ENCODE assay signal across 8 mouse cellular contexts in the genomic region with DNA sequence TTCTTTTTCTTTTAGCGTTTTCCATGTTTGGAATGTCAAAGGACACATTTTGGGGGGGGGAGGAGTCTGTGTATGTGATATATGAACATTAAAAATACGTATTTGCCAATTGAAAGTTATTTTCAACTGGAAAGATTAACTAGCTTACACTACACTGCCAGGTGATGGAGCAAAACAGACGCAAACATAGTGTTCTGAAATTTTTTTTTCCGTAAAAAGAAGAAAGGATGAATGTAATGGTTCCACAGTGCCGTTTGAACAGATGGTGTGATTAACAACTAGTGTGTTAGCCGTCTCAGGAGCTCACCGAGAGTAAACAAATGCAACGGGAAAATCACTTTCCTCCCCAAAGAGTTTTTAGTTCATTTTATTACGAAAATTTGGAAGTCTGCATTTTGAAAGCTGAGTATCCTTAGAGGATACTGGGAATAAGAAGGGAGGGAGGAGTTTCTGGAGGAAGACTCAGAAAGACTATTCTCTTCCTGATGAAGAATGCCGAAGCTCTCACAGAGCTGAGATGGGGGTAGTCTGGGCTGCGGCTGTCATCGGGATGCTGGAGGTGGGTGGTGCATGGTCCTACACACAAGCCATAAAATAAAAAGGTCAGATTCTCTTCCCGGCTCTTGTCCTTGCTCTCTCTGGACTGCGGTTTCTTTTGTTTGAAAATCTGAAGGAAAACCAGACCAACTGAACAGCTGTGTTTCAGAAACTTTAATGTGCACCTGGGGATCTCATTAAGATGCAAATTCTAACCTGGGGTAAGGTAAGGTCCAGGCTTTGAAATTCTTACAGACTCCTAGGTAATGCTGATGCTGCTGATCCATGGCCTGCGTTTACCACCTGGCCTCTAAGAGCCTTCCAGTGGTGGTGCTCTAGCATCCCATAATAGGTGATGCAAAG.
DNase-seq lines count a peak whose midpoint lies in the region; ATAC-seq lines count a peak whose summit lies in the region.

No protein-coding gene starts in this region.

- H3K27ac ChIP-seq in lung, embryonic 15.5 days = no peak overlapping the region
- no peak overlapping the region for H3K27ac ChIP-seq in embryonic facial prominence, embryonic 12.5 days
- H3K27ac ChIP-seq in midbrain, embryonic 16.5 days (ENCODE audit: low read length) = 0 out of 2 replicates have a peak overlapping the region, but pooled peaks have one; percentile 32

- peak overlapping the region; percentile 54 for H3K4me2 ChIP-seq in lung, embryonic 15.5 days
- H3K4me2 ChIP-seq in embryonic facial prominence, embryonic 12.5 days (replicated peaks) = peak overlapping the region; percentile 52
- peak overlapping the region; percentile 63 for H3K4me2 ChIP-seq in midbrain, embryonic 16.5 days (ENCODE audit: low read length)

- no peaks in the 10 kb centered on the region for H3K9me3 ChIP-seq in lung, embryonic 15.5 days
- no peaks in the 10 kb centered on the region for H3K9me3 ChIP-seq in embryonic facial prominence, embryonic 12.5 days
- no peaks in the 10 kb centered on the region for H3K9me3 ChIP-seq in midbrain, embryonic 16.5 days (replicated peaks; ENCODE audit: control insufficient read depth, low read length, poor library complexity, severe bottlenecking)

- H3K4me1 ChIP-seq in lung, embryonic 15.5 days = peaks cover 32% of the 10 kb centered on the region
- peaks cover 8% of the 10 kb centered on the region; the same call in 1 of the 2 replicates for H3K4me1 ChIP-seq in embryonic facial prominence, embryonic 12.5 days
- H3K4me1 ChIP-seq in midbrain, embryonic 16.5 days (ENCODE audit: control insufficient read depth, insufficient read depth, low read length) = peaks cover 10% of the 10 kb centered on the region

- peak overlapping the region; percentile 39 for H3K4me3 ChIP-seq in lung, embryonic 15.5 days
- peak overlapping the region; percentile 31 for H3K4me3 ChIP-seq in embryonic facial prominence, embryonic 12.5 days
- peak overlapping the region; percentile 43 for H3K4me3 ChIP-seq in midbrain, embryonic 16.5 days (ENCODE audit: low read depth, low read length)

- no peaks in the 10 kb centered on the region for H3K36me3 ChIP-seq in lung, embryonic 15.5 days
- H3K36me3 ChIP-seq in embryonic facial prominence, embryonic 12.5 days = no peaks in the 10 kb centered on the region
- no peaks in the 10 kb centered on the region for H3K36me3 ChIP-seq in midbrain, embryonic 16.5 days (ENCODE audit: control insufficient read depth, insufficient read depth, low read length)

- ATAC-seq in lung, embryonic 15.5 days (ENCODE audit: borderline replicate concordance, extremely low read depth, low FRiP score, low TSS enrichment) = no peak
- peak; percentile 69 for ATAC-seq in embryonic facial prominence, embryonic 12.5 days (ENCODE audit: insufficient number of reproducible peaks, insufficient read depth, low FRiP score, low TSS enrichment)
- ATAC-seq in midbrain, embryonic 16.5 days = peak; percentile 56
- ATAC-seq in granulocyte monocyte progenitor cell, adult 5-6 weeks (replicated peaks; ENCODE audit: poor library complexity, severe bottlenecking) = no peak

- WGBS in lung, embryonic 15.5 days = 9% methylated on average over 15 of the region's 15 CpGs
- 5% methylated on average over 15 of the region's 15 CpGs for WGBS in embryonic facial prominence, embryonic 12.5 days
- 5% methylated on average over 15 of the region's 15 CpGs for WGBS in midbrain, embryonic 16.5 days

- H3K27me3 ChIP-seq in lung, embryonic 15.5 days = no peaks in the 10 kb centered on the region
- H3K27me3 ChIP-seq in embryonic facial prominence, embryonic 12.5 days = no peaks in the 10 kb centered on the region
- no peaks in the 10 kb centered on the region for H3K27me3 ChIP-seq in midbrain, embryonic 16.5 days (ENCODE audit: control insufficient read depth, insufficient read depth, low read depth, low read length)

- no peak overlapping the region for H3K9ac ChIP-seq in lung, embryonic 15.5 days
- peak overlapping the region; percentile 9; the same call in 1 of the 2 replicates for H3K9ac ChIP-seq in embryonic facial prominence, embryonic 12.5 days
- peak overlapping the region; percentile 59; the same call in 1 of the 2 replicates for H3K9ac ChIP-seq in midbrain, embryonic 16.5 days (ENCODE audit: low read depth, low read length)

- DNase-seq in lung, adult 18-20 months = no peak
- DNase-seq in hindlimb bud, embryonic 11.5 days (ENCODE audit: extremely low spot score, low read depth, low spot score) = peak; percentile 10
- DNase-seq in left cerebral cortex, adult 9 months (ENCODE audit: low spot score in 2 of 2) = no peak
- no peak for DNase-seq in urinary bladder, adult 18-20 months (ENCODE audit: low spot score in 2 of 2)

Comparison
In these comparisons a context has a peak if more than half of its experiments do, and no peak if none do; other contexts are left out.
1. ATAC-seq: peak in embryonic facial prominence, embryonic 12.5 days (single experiment) and midbrain, embryonic 16.5 days (single experiment); none in lung, embryonic 15.5 days (single experiment) and granulocyte monocyte progenitor cell, adult 5-6 weeks (single experiment).
2. Peak in every context shown above with its lines, with median percentiles within 50 percentile points of each other: H3K4me2 ChIP-seq and H3K4me3 ChIP-seq.